Mouse (Mus musculus) embryonic fibroblast, embryonic 13.5 days (primary cell): Measurements from ENCODE around the gene Sirt4. TPM values are rescaled to one million over a fixed set of nuclear protein-coding genes. Genes with fewer than 3 reads are reported as not detected.

Experiments used
- H3K27ac ChIP-seq: 2 replicates; pipeline ENCODE4 v1.5.1; 2012; ENCODE audit warnings: low read length, control low read depth, inconsistent platforms; ENCODE audit not compliant: insufficient read depth
- H3K4me1 ChIP-seq: 2 replicates; pipeline ENCODE4 v1.6.1; 2011; ENCODE audit warnings: low read length; ENCODE audit not compliant: control insufficient read depth, insufficient read depth
- H3K4me3 ChIP-seq: 2 replicates; pipeline ENCODE4 v1.5.1; 2011; ENCODE audit warnings: mild to moderate bottlenecking, control low read depth, low read length; ENCODE audit not compliant: insufficient read depth
- CTCF ChIP-seq: IDR thresholded peaks from 2 replicates; pipeline ENCODE4 v1.5.1; 2011; ENCODE audit warnings: mild to moderate bottlenecking, control low read depth, low read length, moderate library complexity, borderline replicate concordance; ENCODE audit not compliant: insufficient read depth
- POLR2A ChIP-seq: IDR thresholded peaks from 2 replicates; pipeline ENCODE4 v1.6.1; 2011; ENCODE audit warnings: low read depth, mild to moderate bottlenecking, control low read depth, low read length, moderate library complexity
- polyA plus RNA-seq: library from polyadenylated mRNA; stranded (reverse); fragments of >200 nt; gene quantifications from 2 replicates; pipeline ENCODE4 v1.2.4, GENCODE M21; 2011; ENCODE audit warnings: low read depth; ENCODE audit not compliant: missing spikeins, insufficient read length

The Sirt4 gene
- polyA plus RNA-seq, 1 experiment, result 18.5 TPM

DNA sequence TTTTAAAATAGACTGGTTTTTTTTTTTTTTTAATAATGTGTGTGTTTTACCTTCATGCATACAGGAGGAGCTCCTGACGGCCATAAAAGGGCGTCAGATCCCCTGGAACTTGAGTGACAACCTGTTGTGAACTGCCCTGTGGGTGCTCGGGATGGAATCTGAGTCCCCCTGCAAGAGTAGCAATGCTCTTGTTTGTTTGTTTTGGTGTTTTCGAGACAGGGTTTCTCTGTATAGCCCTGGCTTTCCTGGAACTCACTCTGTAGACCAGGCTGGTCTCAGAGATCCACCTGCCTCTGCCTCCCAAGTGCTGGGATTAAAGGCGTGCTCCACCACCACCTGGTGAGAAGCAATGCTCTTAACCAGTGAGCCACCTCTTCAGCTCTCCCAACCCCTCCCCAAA lies 471 bp upstream of the Sirt4 start:
- no peak overlapping the region for H3K27ac ChIP-seq
- no peaks in the 10 kb centered on the region for H3K4me1 ChIP-seq
- no peak overlapping the region for H3K4me3 ChIP-seq
- no peak for TF ChIP-seq CTCF
- no peak for TF ChIP-seq POLR2A

DNA sequence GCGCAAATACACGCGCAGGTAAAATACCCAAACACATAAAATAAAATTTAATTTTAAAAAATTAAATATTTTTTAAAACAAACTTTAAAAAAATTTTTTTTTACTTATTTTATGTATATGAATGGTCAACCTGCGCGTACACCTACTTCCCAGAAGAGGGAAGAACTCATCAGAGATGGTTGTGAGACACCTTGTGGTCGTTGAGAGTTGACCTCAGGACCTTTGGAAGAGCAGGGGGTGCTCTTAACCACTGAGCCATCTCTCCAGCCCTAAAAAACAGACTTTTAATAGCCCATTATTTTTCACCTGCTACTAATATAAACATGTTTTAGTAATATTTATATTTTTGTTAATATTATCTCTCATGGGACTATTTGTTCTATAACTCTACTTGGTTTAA lies 1.1 kb downstream of the Sirt4 start:
- TF ChIP-seq CTCF, result no peak
- TF ChIP-seq POLR2A, result no peak
- Histone ChIP-seq H3K27ac (no peak overlapping the region), H3K4me3 (no peak overlapping the region), H3K4me1 (no peaks in the 10 kb centered on the region)

DNA sequence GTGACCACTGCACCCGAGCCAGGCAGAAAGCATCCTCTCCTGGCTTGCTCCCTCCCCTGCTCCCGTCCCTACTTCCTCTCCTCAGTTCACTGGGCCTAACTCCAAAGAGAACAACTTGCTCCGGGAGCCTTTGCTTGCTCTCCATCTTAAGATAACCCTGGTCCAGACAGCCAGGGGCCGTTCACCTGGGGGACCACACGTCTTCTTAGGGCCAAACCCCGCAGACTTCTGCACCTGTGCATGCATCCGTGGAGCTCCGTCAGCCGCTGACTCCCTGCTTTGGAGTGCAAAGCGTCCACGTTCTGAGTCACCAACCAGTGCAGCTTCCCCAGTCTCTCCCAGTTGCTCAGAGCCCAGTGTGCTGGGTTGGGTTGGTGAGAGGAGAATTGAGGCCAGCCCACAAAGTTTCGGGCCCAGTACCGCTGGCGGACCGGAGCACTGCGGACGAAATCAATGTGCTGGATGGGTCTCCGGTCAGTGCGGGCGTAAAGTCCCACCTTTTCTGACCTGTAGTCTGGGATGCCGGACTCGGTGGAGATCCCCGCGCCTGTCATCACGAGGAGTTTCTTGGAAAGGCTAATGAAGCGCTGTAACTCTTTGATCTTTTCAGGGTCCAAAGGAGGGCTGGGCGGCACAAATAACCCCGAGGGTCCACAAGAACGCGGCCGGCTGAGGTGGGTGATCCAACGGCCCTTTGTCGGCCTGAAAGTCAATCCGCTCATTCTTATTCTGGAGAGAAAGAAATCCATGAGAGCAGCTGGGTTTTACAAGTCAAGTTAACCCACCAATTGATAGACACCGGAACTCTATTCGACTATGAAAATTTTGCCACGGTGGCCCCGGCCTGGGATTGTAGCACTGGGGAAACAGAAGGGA lies 1.9 kb downstream of the Sirt4 start:
- Histone ChIP-seq H3K4me3 (no peak overlapping the region), H3K4me1 (no peaks in the 10 kb centered on the region), H3K27ac (no peak overlapping the region)
- TF ChIP-seq CTCF, result no peak

DNA sequence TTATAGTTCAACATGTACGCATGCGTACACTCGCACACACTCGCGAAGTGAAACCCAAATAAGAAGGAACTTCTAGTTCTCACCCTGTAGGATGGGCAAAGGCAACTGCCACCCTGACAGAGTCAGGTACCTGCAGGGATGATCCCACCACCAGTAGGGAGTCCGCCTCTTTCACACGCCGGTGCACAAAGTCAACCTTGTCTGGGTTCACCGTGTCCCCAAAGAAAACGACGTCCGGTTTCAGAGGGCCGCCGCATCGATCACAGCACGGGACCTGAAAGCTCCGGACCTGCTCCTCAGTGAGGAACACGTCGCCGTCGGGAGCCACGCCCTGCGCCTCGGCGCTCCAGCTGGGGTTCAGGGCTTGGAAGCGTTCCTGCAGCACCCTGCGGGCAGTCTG lies 4.4 kb downstream of the Sirt4 start:
- H3K27ac ChIP-seq, result no peak overlapping the region
- TF ChIP-seq POLR2A, result no peak
- TF ChIP-seq CTCF, result no peak
- H3K4me3 ChIP-seq, result no peak overlapping the region
- H3K4me1 ChIP-seq, result no peaks in the 10 kb centered on the region

DNA sequence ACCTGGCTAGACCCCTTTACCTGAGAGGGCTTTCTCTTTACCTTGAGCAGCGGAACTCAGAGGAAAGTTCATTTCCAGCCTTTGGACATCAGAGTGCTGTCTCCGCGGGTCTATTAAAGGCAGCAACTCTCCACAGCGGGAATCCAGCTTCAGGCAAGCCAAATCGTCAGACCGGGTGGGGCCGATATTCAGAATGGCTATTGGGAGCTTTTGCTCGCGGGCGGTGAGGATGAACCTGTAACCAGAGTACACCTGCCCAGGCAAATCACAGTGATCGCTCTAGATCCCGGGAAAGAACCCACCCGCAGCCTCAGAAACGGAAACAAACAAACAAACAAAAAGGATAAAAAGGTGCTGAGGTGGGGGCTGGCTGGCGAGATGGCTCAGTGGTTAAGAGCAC lies 5.0 kb downstream of the Sirt4 start:
- Histone ChIP-seq H3K27ac (no peak overlapping the region), H3K4me3 (no peak overlapping the region), H3K4me1 (no peaks in the 10 kb centered on the region)
- no peak for TF ChIP-seq CTCF
- no peak for TF ChIP-seq POLR2A

DNA sequence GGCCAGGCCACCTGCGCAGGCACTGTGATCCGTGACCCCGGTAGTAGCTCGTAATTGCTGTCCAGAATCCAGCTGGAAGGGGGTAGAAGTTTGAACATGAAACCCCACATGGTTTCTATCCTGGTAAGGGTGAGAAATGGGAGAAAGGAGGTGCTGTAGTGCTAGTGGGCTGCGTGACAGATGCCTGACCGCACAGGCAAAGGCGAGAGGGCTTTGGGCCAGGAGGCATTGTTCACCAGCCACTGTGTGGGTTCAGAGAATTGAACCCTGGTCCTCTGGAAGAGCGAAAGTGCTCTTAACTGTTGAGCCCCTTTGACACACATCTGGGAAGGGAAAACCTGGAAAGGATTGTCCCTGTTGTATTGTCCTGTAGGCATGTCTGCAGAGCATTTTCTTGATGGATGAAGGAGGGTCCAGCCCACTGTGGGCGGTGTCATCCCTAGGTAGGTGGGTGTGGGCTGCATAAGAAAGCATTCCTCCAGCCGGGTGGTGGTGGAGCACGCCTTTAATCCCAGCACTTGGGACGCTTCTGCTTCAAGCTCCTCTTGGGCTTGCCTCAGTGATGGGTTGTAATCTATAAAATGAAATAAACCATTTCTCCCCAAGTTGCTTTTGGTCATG lies 8.3 kb downstream of the Sirt4 start:
- H3K4me3 ChIP-seq, result no peak overlapping the region

DNA sequence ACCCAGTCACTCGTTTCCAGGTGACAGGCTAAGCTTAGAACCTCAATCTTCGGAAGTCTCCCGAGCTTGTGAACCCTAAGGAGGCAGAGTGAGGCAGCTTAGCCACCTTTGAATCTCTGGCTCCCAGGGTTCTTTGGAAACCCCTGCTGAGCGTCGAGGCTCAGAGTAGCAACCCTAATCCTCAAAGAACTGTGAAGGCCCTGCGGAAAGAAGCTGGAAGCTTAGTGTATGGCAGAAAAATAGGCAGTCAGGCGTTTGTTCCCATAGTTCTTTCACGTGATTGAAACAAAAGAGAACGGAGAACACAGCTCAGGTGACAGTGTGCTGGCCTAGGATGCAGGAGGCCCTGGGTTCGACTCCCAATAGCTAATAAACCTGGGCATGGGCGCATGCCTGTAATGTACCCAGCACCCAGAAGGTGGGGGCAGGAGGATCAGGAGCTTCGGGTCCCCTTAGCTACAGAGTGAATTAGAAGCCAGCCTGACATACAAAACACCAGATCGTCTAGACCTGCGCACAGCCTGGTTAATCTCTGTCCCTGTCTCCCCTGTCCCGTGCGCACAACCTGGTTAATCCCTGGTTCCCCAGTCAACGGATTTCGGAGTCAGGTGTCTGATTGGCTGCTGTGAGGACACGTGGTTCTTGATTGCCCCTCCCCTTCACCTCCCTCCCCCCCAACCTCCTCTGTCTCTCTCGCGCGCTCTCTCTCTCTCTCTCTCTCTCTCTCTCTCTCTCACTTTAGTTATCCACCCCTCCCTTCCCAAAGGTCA lies 9.0 kb downstream of the Sirt4 start:
- Histone ChIP-seq H3K4me3 (no peak overlapping the region), H3K27ac (no peak overlapping the region), H3K4me1 (no peaks in the 10 kb centered on the region)
- 0 out of 2 replicates have a peak, but pooled peaks have one; percentile 34 for TF ChIP-seq POLR2A
- TF ChIP-seq CTCF, result no peak

More for the DNA sequence above, 8.3 kb downstream of the Sirt4 start:
- Histone ChIP-seq H3K4me1 (no peaks in the 10 kb centered on the region), H3K27ac (no peak overlapping the region)
- no peak for TF ChIP-seq CTCF
- TF ChIP-seq POLR2A, result no peak; the same call in 1 of the 2 replicates

DNA sequence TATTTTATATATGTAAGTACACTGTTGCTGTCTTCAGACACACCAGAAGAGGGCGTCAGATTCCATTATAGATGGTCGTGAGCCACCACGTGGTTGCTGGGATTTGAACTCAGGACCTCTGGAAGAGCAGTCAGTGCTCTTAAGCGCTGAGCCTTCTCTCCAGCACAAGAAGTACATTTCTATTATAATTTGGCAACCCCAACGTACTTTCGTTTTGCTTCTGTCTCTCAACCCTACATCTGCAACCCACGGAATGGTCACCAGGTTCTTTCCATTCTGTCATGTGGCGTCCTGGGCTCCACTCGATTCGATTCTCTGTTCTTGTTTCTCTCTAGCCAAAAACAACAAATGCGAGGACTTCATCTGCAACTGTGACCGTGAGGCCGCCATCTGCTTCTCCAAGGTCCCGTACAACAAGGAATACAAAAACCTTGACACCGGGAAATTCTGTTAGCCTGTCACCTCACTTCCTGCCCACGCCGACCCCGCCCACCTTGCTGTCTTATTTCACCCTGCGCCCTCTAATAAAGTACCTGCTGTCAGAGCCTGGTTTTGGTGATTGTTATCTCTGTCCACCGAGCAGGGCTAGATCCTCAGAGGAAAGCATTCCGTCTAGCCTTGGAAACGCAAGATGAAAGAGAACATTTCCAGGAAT lies 10.2 kb downstream of the Sirt4 start:
- no peaks in the 10 kb centered on the region for H3K4me1 ChIP-seq
- H3K27ac ChIP-seq, result no peak overlapping the region
- TF ChIP-seq POLR2A (no peak), CTCF (no peak)
- H3K4me3 ChIP-seq, result no peak overlapping the region

DNA sequence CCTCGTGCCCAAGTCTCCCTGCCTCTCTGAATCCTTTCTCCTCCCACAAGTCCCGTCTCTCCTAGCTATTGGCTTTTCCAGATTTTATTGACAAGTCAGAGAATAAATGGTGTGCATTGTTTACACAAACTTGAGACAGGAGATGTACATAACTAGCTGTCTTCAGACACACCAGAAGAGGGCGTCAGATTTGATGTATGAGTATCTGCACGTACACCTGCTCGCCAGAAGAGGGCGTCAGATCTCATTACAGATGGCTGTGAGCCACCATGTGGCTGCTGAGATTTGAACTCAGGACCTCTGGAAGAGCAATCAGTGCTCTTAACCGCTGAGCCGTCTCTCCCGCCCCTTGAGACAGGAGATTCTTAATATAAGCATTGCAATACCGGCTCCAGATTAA lies 11.3 kb downstream of the Sirt4 start:
- TF ChIP-seq CTCF (no peak), POLR2A (no peak)
- no peak overlapping the region for H3K4me3 ChIP-seq
- H3K27ac ChIP-seq, result no peak overlapping the region
- H3K4me1 ChIP-seq, result no peaks in the 10 kb centered on the region
